Mouse (Mus musculus): Measurements from ENCODE around the gene Ube2z. TPM values are rescaled to one million over a fixed set of nuclear protein-coding genes. Genes with fewer than 3 reads are reported as not detected.
"Not testable (repeated sequence)": the region's sequence is repeated elsewhere in the genome, so short reads cannot be mapped to it uniquely, and the experiment has no call there.

Ube2z gene
- polyA plus RNA-seq (2015; fragmentation: Nextera tagmentation; extraction: Ambion mirVana) = 29.1 and 31.4 TPM in 2 replicates

DNA sequence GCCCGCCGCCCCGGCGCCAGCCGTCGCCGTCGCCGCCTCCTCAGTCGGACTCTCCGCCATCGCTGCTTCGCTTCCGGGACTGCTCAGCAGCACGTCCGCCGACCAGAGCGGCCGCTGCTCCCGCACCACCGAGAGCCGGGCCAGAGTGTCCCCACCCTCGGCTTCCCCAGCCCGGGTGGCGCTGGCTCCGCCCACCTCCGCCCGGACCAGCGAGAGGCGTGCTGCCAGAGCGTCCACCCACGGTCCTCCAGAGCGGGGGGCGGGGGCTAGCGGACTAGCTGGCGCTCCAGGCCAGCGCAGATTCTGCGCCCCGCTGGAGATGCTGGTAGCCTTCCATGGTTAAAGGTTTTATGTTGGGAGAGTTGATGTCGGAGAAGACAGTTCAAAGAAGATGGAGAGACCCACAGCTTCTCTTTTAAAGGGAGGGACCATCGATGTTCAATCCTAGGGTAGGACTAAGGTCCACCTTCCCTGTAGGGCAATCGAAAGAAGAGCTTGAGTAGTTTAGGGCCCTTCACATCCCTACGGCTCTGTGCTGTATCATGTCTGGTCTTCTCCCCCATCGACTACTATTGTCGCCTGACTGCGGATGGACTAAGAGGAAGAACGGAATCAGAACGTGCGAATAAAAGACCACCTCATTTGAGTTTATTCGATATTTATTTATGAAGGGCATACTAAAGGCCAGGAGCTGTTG, at the start of gene Ube2z:
Gene Ube2z, minus strand, starts transcription at position 174 of the 697 bp plus-strand sequence.
- 4% methylated on average over 49 of the region's 50 CpGs for WGBS
- H3K27me3 ChIP-seq (ENCODE audit: control insufficient read depth, insufficient read depth, low read length) = no peaks in the 10 kb centered on the region
- peak; percentile 99 for ATAC-seq (replicated peaks; ENCODE audit: extremely low read depth, insufficient read depth, low FRiP score)
- H3K9ac ChIP-seq (ENCODE audit: low read length) = peak within 1 kb of the TSS; percentile 91
- peaks cover 12% of the 10 kb centered on the region for H3K36me3 ChIP-seq (ENCODE audit: control insufficient read depth, insufficient read depth)
- H3K4me2 ChIP-seq (ENCODE audit: low read depth, low read length) = peak within 1 kb of the TSS; percentile 76
- H3K4me3 ChIP-seq (ENCODE audit: low read length) = peak within 1 kb of the TSS; percentile 89
- peaks cover 19% of the 10 kb centered on the region for H3K4me1 ChIP-seq (ENCODE audit: control insufficient read depth, insufficient read depth, low read length)
- no peaks in the 10 kb centered on the region for H3K9me3 ChIP-seq (replicated peaks; ENCODE audit: control insufficient read depth, low read length)
- H3K27ac ChIP-seq (ENCODE audit: low read length) = peak within 1 kb of the TSS; percentile 67

DNA sequence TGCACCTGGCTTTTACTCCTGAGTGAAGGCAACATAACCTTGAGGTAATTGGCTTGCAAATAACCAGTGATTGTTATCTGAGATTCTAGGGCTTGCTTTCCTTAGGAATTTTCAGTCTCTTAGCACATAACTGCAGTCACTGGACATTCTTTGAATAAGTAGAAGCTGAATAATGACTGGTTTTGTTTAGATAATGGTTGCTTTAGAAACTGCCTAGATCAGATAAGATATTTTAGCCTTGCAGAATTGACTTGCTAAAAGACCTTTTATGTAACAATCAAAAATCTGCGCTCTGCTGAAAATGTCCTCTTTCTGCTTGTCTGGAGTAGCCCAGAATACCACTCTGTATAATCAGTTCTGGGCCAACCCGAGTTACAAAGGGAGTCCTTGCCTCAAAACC, 48.9 kb upstream of the Ube2z start:
- Histone ChIP-seq H3K9me3 (replicated peaks; ENCODE audit: control insufficient read depth, low read length) (no peaks in the 10 kb centered on the region), H3K4me2 (ENCODE audit: low read depth, low read length) (no peak overlapping the region), H3K4me3 (ENCODE audit: low read length) (no peak overlapping the region), H3K27ac (ENCODE audit: low read length) (no peak overlapping the region), H3K4me1 (ENCODE audit: control insufficient read depth, insufficient read depth, low read length) (no peaks in the 10 kb centered on the region), H3K27me3 (ENCODE audit: control insufficient read depth, insufficient read depth, low read length) (peaks cover 2% of the 10 kb centered on the region; the same call in 1 of the 2 replicates), H3K36me3 (ENCODE audit: control insufficient read depth, insufficient read depth) (no peaks in the 10 kb centered on the region), H3K9ac (ENCODE audit: low read length) (no peak overlapping the region)
- 58% methylated on average over 2 of the region's 2 CpGs for WGBS
- no peak for ATAC-seq (replicated peaks; ENCODE audit: extremely low read depth, insufficient read depth, low FRiP score)

DNA sequence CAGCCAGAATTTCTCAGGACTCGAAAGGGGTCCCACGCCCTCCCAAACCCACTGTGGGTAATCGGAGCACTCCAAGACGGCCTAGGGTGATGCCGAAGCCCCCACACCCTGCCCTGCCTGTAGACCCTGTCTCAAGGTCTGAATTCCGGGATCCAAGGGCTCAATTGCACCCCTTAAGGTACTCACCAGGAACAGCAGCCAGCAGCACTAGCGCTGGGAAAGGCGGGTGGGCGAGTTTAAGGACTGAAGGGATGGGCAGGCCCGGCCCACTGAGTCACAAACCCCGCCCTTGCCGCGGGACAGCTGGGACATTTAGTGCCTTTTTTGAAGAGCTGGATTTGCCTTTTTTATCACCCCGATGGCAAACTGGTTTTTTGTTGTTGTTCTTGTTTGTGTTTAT, 46.6 kb upstream of the Ube2z start, which contains the start of gene Calcoco2:
Gene Calcoco2, minus strand, starts transcription at position 214 of the 400 bp plus-strand sequence.
- H3K4me1 ChIP-seq (ENCODE audit: control insufficient read depth, insufficient read depth, low read length) = no peaks in the 10 kb centered on the region
- H3K4me3 ChIP-seq (ENCODE audit: low read length) = no peak within 1 kb of the TSS
- H3K27me3 ChIP-seq (ENCODE audit: control insufficient read depth, insufficient read depth, low read length) = peaks cover 2% of the 10 kb centered on the region; the same call in 1 of the 2 replicates
- no peak for ATAC-seq (replicated peaks; ENCODE audit: extremely low read depth, insufficient read depth, low FRiP score)
- 39% methylated on average over 14 of the region's 14 CpGs for WGBS
- H3K36me3 ChIP-seq (ENCODE audit: control insufficient read depth, insufficient read depth) = no peaks in the 10 kb centered on the region
- no peaks in the 10 kb centered on the region for H3K9me3 ChIP-seq (replicated peaks; ENCODE audit: control insufficient read depth, low read length)
- no peak within 1 kb of the TSS for H3K9ac ChIP-seq (ENCODE audit: low read length)
- H3K4me2 ChIP-seq (ENCODE audit: low read depth, low read length) = no peak within 1 kb of the TSS
- H3K27ac ChIP-seq (ENCODE audit: low read length) = no peak within 1 kb of the TSS

DNA sequence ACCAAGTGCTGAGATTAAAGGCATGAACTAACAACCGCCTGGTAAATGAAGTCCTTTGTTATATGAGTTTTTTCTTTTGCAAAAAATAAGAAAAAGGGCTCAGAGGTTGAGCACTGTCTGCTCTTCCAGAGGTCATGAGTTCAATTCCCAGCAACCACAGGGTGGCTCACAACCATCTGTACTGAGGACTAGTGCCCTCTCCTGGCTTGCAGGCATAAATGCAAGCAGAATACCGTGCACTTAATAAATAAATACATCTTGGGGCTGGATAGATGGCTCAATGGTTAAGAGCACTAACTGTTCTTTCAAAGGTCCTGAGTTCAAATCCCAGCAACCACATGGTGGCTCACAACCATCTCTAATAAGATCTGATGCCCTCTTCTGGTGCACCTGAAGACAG, 45.8 kb upstream of the Ube2z start:
- H3K27me3 ChIP-seq (ENCODE audit: control insufficient read depth, insufficient read depth, low read length); H3K9me3 ChIP-seq (replicated peaks; ENCODE audit: control insufficient read depth, low read length); H3K4me1 ChIP-seq (ENCODE audit: control insufficient read depth, insufficient read depth, low read length); ATAC-seq (replicated peaks; ENCODE audit: extremely low read depth, insufficient read depth, low FRiP score); H3K9ac ChIP-seq (ENCODE audit: low read length); H3K27ac ChIP-seq (ENCODE audit: low read length); H3K4me3 ChIP-seq (ENCODE audit: low read length); H3K36me3 ChIP-seq (ENCODE audit: control insufficient read depth, insufficient read depth); H3K4me2 ChIP-seq (ENCODE audit: low read depth, low read length): not testable (repeated sequence)
- 49% methylated on average over 2 of the region's 2 CpGs for WGBS

DNA sequence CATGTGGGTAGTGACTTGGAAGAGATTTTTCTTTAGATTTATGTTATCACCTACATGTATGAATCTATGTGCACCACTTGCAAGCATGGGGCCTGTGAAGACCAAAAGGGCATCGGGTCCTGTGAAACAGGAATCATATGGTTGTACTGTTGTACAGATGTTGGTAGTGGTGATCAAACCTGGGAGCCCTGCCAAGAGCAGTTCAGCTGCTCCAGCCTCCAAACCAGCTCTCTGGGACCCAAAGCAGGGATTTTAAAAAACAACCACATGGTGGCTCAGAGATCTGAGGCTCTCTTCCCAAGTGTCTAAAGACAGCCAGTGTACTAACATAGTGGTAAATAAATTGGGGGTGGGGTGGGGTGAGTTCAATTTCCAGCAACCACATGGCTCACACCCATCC, 43.2 kb upstream of the Ube2z start:
- Histone ChIP-seq H3K4me2 (ENCODE audit: low read depth, low read length) (no peak overlapping the region), H3K27me3 (ENCODE audit: control insufficient read depth, insufficient read depth, low read length) (no peaks in the 10 kb centered on the region), H3K9me3 (replicated peaks; ENCODE audit: control insufficient read depth, low read length) (no peaks in the 10 kb centered on the region), H3K4me1 (ENCODE audit: control insufficient read depth, insufficient read depth, low read length) (no peaks in the 10 kb centered on the region), H3K27ac (ENCODE audit: low read length) (no peak overlapping the region), H3K36me3 (ENCODE audit: control insufficient read depth, insufficient read depth) (no peaks in the 10 kb centered on the region), H3K9ac (ENCODE audit: low read length) (no peak overlapping the region), H3K4me3 (ENCODE audit: low read length) (no peak overlapping the region)
- no peak for ATAC-seq (replicated peaks; ENCODE audit: extremely low read depth, insufficient read depth, low FRiP score)
- 66% methylated on average over 1 of the region's 1 CpGs for WGBS

DNA sequence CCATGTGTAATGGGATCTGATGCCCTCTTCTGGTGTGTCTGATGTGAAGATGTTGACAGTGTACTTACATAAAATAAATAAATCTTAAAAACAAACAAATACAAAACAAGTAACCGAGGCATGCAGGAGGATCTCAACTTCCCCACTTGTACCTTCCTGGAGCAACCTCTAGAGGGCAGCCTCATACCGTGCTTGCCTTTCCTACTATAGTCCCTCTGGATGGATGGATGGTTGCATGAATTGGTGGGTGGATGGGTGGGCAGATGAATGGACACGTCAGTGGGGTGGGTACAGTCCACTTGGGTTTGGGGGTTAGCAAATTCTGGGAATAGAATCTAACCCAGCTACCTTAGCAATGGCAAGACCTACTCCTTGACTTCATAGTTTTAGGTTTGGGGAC, 28.2 kb upstream of the Ube2z start:
- Histone ChIP-seq H3K4me2 (ENCODE audit: low read depth, low read length) (no peak overlapping the region), H3K27ac (ENCODE audit: low read length) (peak overlapping the region; percentile 79), H3K9ac (ENCODE audit: low read length) (no peak overlapping the region), H3K27me3 (ENCODE audit: control insufficient read depth, insufficient read depth, low read length) (no peaks in the 10 kb centered on the region), H3K4me3 (ENCODE audit: low read length) (no peak overlapping the region), H3K36me3 (ENCODE audit: control insufficient read depth, insufficient read depth) (no peaks in the 10 kb centered on the region), H3K9me3 (replicated peaks; ENCODE audit: control insufficient read depth, low read length) (peaks cover under 1% of the 10 kb centered on the region), H3K4me1 (ENCODE audit: control insufficient read depth, insufficient read depth, low read length) (no peaks in the 10 kb centered on the region)
- WGBS = 8% methylated on average over 3 of the region's 3 CpGs
- peak; percentile 57; the same call in 1 of the 2 replicates for ATAC-seq (replicated peaks; ENCODE audit: extremely low read depth, insufficient read depth, low FRiP score)

DNA sequence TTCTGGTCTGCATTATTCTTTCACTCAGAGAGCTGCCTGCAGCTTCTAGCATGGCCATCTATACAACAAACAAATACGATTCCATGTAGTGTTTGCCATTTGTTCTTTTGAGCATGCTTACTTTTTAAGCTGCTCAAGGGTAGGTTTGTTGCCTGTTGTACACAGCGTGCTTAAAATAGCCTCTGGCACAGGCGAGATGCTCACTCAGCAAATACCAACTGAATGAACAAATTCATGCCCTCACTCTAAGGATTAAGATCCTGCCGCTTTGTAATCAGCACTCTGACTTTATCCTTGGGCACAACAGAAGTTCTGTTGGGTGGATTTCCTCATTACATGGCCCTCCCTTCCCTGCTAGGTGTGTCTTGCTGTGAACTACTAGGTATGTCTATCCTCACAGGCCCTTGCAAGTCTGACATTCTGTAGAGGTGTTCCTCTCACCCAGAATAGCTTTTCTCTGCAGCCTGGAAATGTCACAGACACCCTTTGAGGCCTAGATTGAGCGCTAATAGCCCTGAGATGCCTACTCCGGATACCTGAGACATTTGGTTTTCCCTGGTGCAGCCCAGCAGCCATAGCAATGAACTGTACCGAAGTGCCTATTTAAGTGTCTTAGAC, 27.6 kb upstream of the Ube2z start:
- no peaks in the 10 kb centered on the region for H3K27me3 ChIP-seq (ENCODE audit: control insufficient read depth, insufficient read depth, low read length)
- H3K4me3 ChIP-seq (ENCODE audit: low read length) = no peak overlapping the region
- 29% methylated on average over 7 of the region's 7 CpGs for WGBS
- ATAC-seq (replicated peaks; ENCODE audit: extremely low read depth, insufficient read depth, low FRiP score) = peak; percentile 64
- peak overlapping the region; percentile 79 for H3K27ac ChIP-seq (ENCODE audit: low read length)
- no peak overlapping the region for H3K9ac ChIP-seq (ENCODE audit: low read length)
- H3K4me1 ChIP-seq (ENCODE audit: control insufficient read depth, insufficient read depth, low read length) = no peaks in the 10 kb centered on the region
- no peak overlapping the region for H3K4me2 ChIP-seq (ENCODE audit: low read depth, low read length)
- no peaks in the 10 kb centered on the region for H3K36me3 ChIP-seq (ENCODE audit: control insufficient read depth, insufficient read depth)
- peaks cover 5% of the 10 kb centered on the region for H3K9me3 ChIP-seq (replicated peaks; ENCODE audit: control insufficient read depth, low read length)

DNA sequence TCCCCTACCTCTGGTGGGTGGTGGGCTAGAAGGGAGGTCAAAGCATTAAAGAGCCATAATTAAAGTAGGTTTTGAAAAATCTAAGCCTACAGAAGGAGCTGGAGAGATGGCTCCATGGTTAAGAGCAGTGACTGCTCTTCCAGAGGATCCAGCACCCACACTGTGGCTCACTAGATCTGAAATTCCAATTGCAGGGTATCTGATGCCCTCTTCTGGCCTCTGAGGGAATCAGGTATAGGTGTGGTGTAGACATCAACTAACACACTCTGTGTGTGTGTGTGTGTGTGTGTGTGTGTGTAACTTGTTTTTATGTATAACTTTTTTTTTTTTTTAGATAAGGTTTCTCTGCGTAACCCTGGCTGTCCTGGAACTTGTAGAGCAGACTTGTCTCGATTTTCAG, 25.9 kb upstream of the Ube2z start:
- Histone ChIP-seq H3K27me3 (ENCODE audit: control insufficient read depth, insufficient read depth, low read length) (no peaks in the 10 kb centered on the region), H3K4me1 (ENCODE audit: control insufficient read depth, insufficient read depth, low read length) (no peaks in the 10 kb centered on the region), H3K4me3 (ENCODE audit: low read length) (no peak overlapping the region), H3K4me2 (ENCODE audit: low read depth, low read length) (no peak overlapping the region), H3K9ac (ENCODE audit: low read length) (no peak overlapping the region), H3K36me3 (ENCODE audit: control insufficient read depth, insufficient read depth) (no peaks in the 10 kb centered on the region), H3K9me3 (replicated peaks; ENCODE audit: control insufficient read depth, low read length) (peaks cover 5% of the 10 kb centered on the region), H3K27ac (ENCODE audit: low read length) (no peak overlapping the region)
- 61% methylated on average over 2 of the region's 2 CpGs for WGBS
- ATAC-seq (replicated peaks; ENCODE audit: extremely low read depth, insufficient read depth, low FRiP score) = no peak

DNA sequence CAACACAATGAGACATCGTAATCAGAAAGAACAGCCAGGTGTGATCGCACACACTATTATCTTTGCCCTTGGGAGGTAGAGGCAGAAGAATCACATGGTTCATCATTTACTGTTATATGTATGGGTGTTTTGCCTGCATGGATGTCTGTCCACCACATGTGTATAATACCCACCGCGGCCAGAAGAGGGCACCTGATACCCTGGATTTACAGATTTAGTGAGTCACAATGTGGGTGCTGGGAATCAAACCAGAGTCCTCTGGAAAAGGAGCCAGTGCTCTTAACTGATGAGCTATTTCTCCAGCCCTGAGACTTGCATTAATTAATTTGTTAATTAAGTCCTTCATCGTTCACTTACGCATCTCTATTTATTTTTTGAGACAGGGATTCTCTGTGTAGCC, 22.8 kb upstream of the Ube2z start:
- Histone ChIP-seq H3K4me3 (ENCODE audit: low read length) (no peak overlapping the region), H3K9me3 (replicated peaks; ENCODE audit: control insufficient read depth, low read length) (peaks cover 5% of the 10 kb centered on the region), H3K4me2 (ENCODE audit: low read depth, low read length) (no peak overlapping the region), H3K27me3 (ENCODE audit: control insufficient read depth, insufficient read depth, low read length) (no peaks in the 10 kb centered on the region), H3K36me3 (ENCODE audit: control insufficient read depth, insufficient read depth) (no peaks in the 10 kb centered on the region), H3K4me1 (ENCODE audit: control insufficient read depth, insufficient read depth, low read length) (no peaks in the 10 kb centered on the region), H3K27ac (ENCODE audit: low read length) (no peak overlapping the region), H3K9ac (ENCODE audit: low read length) (no peak overlapping the region)
- no peak for ATAC-seq (replicated peaks; ENCODE audit: extremely low read depth, insufficient read depth, low FRiP score)
- WGBS = 87% methylated on average over 6 of the region's 6 CpGs

Data from heart, embryonic 16.5 days (tissue).